Mouse (Mus musculus): Measurements from ENCODE around the gene Serpina3m. TPM values are rescaled to one million over a fixed set of nuclear protein-coding genes. Genes with fewer than 3 reads are reported as not detected.

Serpina3m gene
- polyA plus RNA-seq, 1 experiment: 0.18 TPM

DNA sequence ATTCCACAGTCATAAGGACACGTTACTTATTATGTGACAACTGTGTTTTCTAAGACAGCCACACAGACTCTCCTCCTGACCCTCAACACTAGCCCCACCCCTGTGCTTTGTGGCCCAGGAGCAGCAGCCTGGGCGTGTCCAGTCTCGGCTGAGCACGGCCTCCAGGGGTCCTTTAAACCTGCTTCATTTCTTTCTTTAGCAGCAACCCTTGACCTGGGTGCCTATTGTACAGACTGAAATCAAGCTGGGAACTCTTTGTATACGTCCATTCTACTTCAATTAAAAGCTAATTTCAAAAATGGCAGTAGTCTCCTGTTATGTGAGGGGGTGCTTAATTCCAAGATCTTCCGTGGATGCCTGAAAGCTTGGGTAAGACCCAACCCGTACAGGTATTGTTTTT is 94.9 kb downstream of the Serpina3m start:
- H3K27me3 ChIP-seq (ENCODE audit: control insufficient read depth, insufficient read depth, low read length): no peaks in the 10 kb centered on the region
- H3K4me3 ChIP-seq (ENCODE audit: control insufficient read depth, insufficient read depth, low read length): no peak overlapping the region
- DNase-seq: no peak
- H3K4me1 ChIP-seq (replicated peaks; ENCODE audit: control insufficient read depth, insufficient read depth, low read length): no peaks in the 10 kb centered on the region
- H3K36me3 ChIP-seq (ENCODE audit: control insufficient read depth, insufficient read depth, low read length): no peaks in the 10 kb centered on the region
- 75% methylated on average over 7 of the region's 7 CpGs for WGBS
- TF ChIP-seq POLR2A (IDR thresholded peaks at IDR 0.05; ENCODE audit: control insufficient read depth, extremely low read depth, insufficient read depth, low read length, poor library complexity) (no peak), CTCF (IDR thresholded peaks at IDR 0.05; ENCODE audit: borderline replicate concordance, control insufficient read depth, extremely low read depth, insufficient read depth, low read length, poor library complexity) (no peak)
- H3K27ac ChIP-seq (ENCODE audit: control insufficient read depth, insufficient read depth, low read length): no peak overlapping the region

- Histone ChIP-seq H3K27me3 (ENCODE audit: control insufficient read depth, insufficient read depth, low read length) (no peaks in the 10 kb centered on the region), H3K27ac (ENCODE audit: control insufficient read depth, insufficient read depth, low read length) (no peak overlapping the region), H3K4me3 (ENCODE audit: control insufficient read depth, insufficient read depth, low read length) (no peak overlapping the region), H3K36me3 (ENCODE audit: control insufficient read depth, insufficient read depth, low read length) (no peaks in the 10 kb centered on the region), H3K4me1 (replicated peaks; ENCODE audit: control insufficient read depth, insufficient read depth, low read length) (no peaks in the 10 kb centered on the region)
- TF ChIP-seq POLR2A (IDR thresholded peaks at IDR 0.05; ENCODE audit: control insufficient read depth, extremely low read depth, insufficient read depth, low read length, poor library complexity) (no peak), CTCF (IDR thresholded peaks at IDR 0.05; ENCODE audit: borderline replicate concordance, control insufficient read depth, extremely low read depth, insufficient read depth, low read length, poor library complexity) (no peak)
- 90% methylated on average over 20 of the region's 20 CpGs for WGBS
- no peak for DNase-seq
Observed at GRCm38 (mm10) chr12:104433951-104434735, 95.9 kb downstream of the Serpina3m start.

DNA sequence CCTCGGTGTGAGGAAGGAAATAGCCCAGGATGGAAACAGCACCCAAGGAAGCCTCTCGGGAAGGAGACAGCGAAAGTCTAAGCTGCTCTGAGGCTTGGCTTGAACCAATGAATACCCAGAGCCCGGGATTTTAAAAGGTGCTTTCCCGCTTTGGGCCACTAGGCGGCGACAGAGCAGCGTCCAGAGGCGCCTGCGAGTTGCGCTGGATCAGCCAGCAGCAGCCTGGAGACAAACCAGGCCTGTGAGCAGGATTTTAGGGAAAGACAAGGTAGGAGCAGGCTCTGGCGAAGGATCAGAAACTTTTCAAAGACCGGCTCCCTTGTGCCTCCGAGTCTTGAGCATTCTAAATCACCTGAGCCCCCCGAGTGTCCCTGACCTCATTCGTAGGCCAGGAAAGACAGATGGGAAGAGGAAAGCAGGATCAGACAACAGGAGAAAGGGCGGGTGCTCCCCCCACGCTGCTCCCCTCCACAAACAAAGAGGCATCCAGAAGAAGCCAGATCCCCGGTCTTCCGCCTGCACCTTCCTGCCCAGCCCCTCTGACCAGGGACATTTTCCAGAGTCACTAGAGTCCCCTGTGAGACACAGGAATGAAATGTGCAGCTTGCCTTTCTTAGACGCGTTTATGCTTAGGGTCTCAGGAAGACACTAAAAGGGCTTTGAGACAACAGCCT is 101.9 kb downstream of the Serpina3m start:
- Histone ChIP-seq H3K36me3 (ENCODE audit: control insufficient read depth, insufficient read depth, low read length) (no peaks in the 10 kb centered on the region), H3K4me1 (replicated peaks; ENCODE audit: control insufficient read depth, insufficient read depth, low read length) (no peaks in the 10 kb centered on the region), H3K4me3 (ENCODE audit: control insufficient read depth, insufficient read depth, low read length) (no peak overlapping the region), H3K27ac (ENCODE audit: control insufficient read depth, insufficient read depth, low read length) (no peak overlapping the region; the same call in 1 of the 2 replicates), H3K27me3 (ENCODE audit: control insufficient read depth, insufficient read depth, low read length) (no peaks in the 10 kb centered on the region)
- peak; percentile 66 for DNase-seq
- TF ChIP-seq POLR2A (IDR thresholded peaks at IDR 0.05; ENCODE audit: control insufficient read depth, extremely low read depth, insufficient read depth, low read length, poor library complexity) (no peak), CTCF (IDR thresholded peaks at IDR 0.05; ENCODE audit: borderline replicate concordance, control insufficient read depth, extremely low read depth, insufficient read depth, low read length, poor library complexity) (peak; percentile 88)
- WGBS: 23% methylated on average over 22 of the region's 22 CpGs

DNA sequence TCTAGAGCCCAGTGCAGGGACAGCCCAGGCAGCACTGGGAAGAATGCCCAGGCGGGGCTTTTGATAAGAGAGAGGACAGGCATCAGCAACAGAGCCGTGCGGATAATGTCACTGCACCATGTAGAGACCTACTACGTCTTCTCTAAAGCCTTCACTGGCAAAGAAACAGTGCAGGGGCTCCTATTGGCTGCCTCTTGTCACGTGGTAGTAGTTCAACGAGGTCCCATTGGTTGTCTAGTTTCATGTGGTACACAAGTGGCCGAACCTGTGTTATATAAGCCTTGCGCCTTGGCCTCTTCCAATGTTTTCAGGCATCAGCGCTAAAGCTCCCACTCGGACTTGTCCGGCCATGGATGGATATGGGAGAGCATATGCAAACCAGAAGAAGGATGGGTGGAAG is 105.4 kb downstream of the Serpina3m start:
- H3K36me3 ChIP-seq (ENCODE audit: control insufficient read depth, insufficient read depth, low read length): no peaks in the 10 kb centered on the region
- no peaks in the 10 kb centered on the region for H3K27me3 ChIP-seq (ENCODE audit: control insufficient read depth, insufficient read depth, low read length)
- no peaks in the 10 kb centered on the region for H3K4me1 ChIP-seq (replicated peaks; ENCODE audit: control insufficient read depth, insufficient read depth, low read length)
- no peak for DNase-seq
- H3K4me3 ChIP-seq (ENCODE audit: control insufficient read depth, insufficient read depth, low read length): no peak overlapping the region
- TF ChIP-seq CTCF (IDR thresholded peaks at IDR 0.05; ENCODE audit: borderline replicate concordance, control insufficient read depth, extremely low read depth, insufficient read depth, low read length, poor library complexity): no peak
- no peak for TF ChIP-seq POLR2A (IDR thresholded peaks at IDR 0.05; ENCODE audit: control insufficient read depth, extremely low read depth, insufficient read depth, low read length, poor library complexity)
- WGBS: 92% methylated on average over 11 of the region's 11 CpGs
- H3K27ac ChIP-seq (ENCODE audit: control insufficient read depth, insufficient read depth, low read length): no peak overlapping the region

Other genes with a start within 250 kb of the Serpina3m start
- gene Serpina5, start 237.4 kb upstream of the Serpina3m start, polyA plus RNA-seq (2012; rRNA removed): 0.05 TPM in 1 of 2 replicates, not detected in the other
- gene Serpina3a, start 225.8 kb upstream of the Serpina3m start, polyA plus RNA-seq (2012; rRNA removed): 0.10 TPM in 1 of 2 replicates, not detected in the other
- 0.09 and 0.19 TPM in 2 replicates for gene Serpina3b, start 210.5 kb upstream of the Serpina3m start, polyA plus RNA-seq (2012; rRNA removed)
- 0.91 and 1.7 TPM in 2 replicates for gene Serpina3c, start 184.6 kb upstream of the Serpina3m start, polyA plus RNA-seq (2012; rRNA removed)
- 1.0 and 1.6 TPM in 2 replicates for gene Serpina3f, start 123.9 kb upstream of the Serpina3m start, polyA plus RNA-seq (2012; rRNA removed)
- gene Serpina3g, start 102.2 kb upstream of the Serpina3m start, polyA plus RNA-seq (2012; rRNA removed): 41.7 and 54.4 TPM in 2 replicates
- 5.4 and 8.8 TPM in 2 replicates for gene Serpina3i, start 75.4 kb upstream of the Serpina3m start, polyA plus RNA-seq (2012; rRNA removed)
- 1.4 and 2.0 TPM in 2 replicates for gene Serpina3j, start 23.9 kb upstream of the Serpina3m start, polyA plus RNA-seq (2012; rRNA removed)
- gene Serpina3k, start within 50 bp of the Serpina3m start, polyA plus RNA-seq (2012; rRNA removed): 0.15 and 4.5 TPM in 2 replicates
- gene Serpina3n, start 68.2 kb downstream of the Serpina3m start, polyA plus RNA-seq (2012; rRNA removed): 10.2 and 32.2 TPM in 2 replicates
- gene Gsc, start 134.8 kb downstream of the Serpina3m start, polyA plus RNA-seq (2012; rRNA removed): 0.77 and 1.5 TPM in 2 replicates

Measured in thymus, adult 2 months (tissue).